Mouse (Mus musculus): ENCODE results near the gene Gpr183.

DNA sequence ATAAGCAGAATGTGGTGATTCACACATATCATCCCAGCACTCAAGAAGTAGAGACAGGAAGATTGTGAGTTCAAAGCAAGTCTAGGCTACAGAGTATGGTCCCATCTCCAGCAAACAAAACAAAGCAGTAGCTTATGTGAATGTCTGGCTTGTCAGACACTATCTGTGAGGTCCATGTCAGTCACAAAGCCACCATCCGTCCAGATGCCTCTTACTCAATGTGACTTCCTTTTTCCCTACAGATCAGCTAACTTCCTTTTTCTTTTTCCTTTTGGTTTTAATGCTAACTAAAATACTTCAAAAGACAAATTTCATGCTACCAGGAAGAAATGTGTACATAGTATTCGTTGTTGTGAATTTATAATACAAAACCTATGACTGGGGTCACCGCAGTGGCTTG lies 20.5 kb upstream of the Gpr183 start:
- TF ChIP-seq CTCF (IDR thresholded peaks at IDR 0.05; ENCODE audit: low read depth) (no peak), EP300 (IDR thresholded peaks at IDR 0.05; ENCODE audit: low read depth) (no peak)
